Mouse (Mus musculus) adrenal gland, adult 18-20 months (tissue): ENCODE data around the gene Arg2. TPM values are rescaled to one million over a fixed set of nuclear protein-coding genes. Genes with fewer than 3 reads are reported as not detected.
"Not testable (repeated sequence)": the region's sequence is repeated elsewhere in the genome, so short reads cannot be mapped to it uniquely, and the experiment has no call there.

Source experiments
- DNase-seq, 2 experiments: peaks; one replicate each; pipeline ENCODE4 v3.0.0; 2021 to 2022; ENCODE audit warnings: low spot score in 2 of 2
- total RNA-seq, 2 experiments: library from RNA; stranded (reverse); gene quantifications; 1 replicate in 1 of 2; 2 replicates in 1 of 2; pipeline ENCODE4 v1.2.3; 2021

Gene Arg2
- total RNA-seq, 2 experiments from 2014 or later = 0.48 to 0.50 TPM

- DNase-seq = no peak
These were observed 39.8 kb downstream of the Arg2 start for GRCm38 (mm10) chr12:79170421-79170820.

DNA sequence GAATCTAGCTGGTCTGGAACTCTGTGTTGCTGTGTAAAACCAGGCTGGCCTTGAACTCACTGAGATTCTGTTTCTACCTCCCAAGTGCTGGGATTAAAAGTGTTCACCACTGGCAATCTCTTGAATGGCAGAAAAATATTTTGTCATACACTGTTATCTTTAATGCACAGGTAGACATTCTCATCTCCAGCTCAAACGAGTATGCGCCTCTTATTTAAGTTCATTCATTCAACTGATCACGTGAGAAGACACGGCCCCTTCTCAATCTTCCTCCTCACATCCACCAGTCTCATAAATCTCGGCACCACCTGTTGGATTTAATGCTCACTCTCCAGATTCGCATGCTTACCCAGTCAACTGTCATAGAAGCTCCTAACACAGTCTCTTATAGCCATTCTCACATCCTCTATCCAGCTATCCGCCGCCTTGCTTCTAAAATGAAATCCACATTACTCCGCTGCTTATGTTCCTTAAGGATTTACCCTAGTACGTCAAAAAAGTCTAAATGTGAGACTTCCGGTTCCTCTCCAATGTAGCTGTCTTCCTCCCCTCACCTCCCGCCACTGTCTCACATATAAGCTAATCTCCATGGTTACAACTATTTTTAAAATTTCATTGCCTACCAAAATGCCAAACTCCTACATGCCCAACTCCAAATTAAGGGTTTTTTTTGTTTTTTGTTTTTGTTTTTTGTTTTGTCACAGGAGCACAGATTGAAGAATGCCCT is 40.9 kb downstream of the Arg2 start:
- no peak for DNase-seq

GRCm38 (mm10) chr12:79172019-79172941 is 41.7 kb downstream of the Arg2 start, which contains the start of gene Vti1b:
Gene Vti1b, minus strand, starts transcription at chr12:79172667.
- DNase-seq = peak; percentile 83 to 88

DNA sequence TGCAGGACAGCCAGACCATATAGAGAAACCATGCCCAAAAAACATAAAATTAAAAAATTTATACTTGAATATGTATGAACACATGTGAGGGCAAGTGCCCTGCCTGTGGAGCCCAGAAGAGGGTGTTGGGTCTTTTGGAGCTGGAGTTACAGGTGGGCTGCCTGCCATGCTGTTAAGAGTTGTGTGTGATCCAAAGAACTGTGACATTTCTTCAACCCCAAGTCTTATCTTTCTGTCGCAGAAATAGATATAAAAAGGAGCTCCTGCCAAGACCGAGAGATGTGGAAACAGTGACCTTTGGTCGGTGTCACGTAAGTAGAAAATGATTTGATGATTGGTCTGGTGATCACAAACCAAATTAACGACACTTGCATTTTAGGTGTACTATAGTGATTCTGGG is 43.1 kb downstream of the Arg2 start:
- no peak for DNase-seq

DNA sequence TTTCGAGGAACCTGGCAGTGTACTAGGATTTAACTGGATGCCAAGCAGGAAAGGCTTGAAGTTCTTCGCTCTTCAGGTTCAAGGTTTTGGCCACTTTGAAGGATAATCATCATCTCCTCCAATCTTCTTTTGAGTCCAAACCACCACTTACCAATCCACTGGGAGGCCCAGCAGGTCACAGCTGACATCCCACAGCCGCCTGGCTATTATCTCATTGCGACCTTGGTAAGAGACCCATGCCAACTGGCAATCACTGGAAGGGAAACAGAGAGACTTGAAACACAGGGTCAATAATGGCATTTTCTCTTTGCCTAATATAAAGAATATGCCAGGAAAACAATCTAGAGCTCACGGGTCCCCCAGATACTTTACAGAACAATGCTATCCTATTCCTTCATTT is 45.4 kb downstream of the Arg2 start:
- DNase-seq = no peak

DNA sequence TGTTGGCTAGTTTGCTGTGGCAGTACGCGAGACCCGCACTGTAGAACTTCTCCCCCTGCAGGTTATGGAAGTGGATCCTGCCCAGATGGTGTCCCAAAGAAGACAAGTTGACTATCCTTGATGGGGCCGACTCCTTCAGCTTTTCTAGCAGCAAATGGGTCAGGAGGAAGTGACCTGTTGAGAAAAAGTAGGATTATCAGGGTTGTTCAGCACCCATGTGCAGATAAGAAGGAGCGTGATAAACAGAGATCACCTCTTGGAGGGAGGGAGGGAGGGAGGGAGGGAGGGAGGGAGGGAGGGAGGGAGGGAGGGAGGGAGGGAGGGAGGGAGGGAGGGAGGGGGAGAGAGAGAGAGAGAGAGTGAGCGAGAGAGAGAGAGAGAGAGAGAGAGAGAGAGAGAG is 54.6 kb downstream of the Arg2 start:
- not testable (repeated sequence) for DNase-seq

- peak; percentile 35 to 37 for DNase-seq
These were observed 60.5 kb downstream of the Arg2 start for GRCm38 (mm10) chr12:79190931-79191673.

DNA sequence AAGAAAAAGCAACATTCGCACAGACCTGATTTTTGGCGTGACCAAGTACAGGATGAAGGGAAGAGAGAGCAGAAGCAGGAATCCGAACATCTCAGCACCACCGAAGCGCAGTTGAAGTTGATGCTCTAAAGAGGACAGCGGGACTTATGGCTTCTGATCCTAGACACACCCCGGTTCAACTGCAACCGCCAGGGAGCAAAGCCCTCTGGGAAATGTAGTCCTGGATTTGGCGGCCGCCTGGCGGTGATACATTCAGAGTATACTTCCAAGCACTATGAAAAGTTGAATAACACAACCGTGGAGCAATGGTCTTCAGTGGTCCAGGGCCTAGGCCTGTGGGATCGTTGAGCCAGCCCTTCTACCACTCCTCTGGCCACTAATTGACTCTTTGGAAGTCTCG is 61.1 kb downstream of the Arg2 start:
- peak; percentile 63 to 67 for DNase-seq

- DNase-seq = no peak
These were observed 61.6 kb downstream of the Arg2 start, which contains the start of gene Rdh11 for GRCm38 (mm10) chr12:79192193-79192592. Gene Rdh11, minus strand, starts transcription at chr12:79192293.

GRCm38 (mm10) chr12:79193441-79193840 is 62.9 kb downstream of the Arg2 start:
- DNase-seq = peak; percentile 60 to 71

DNA sequence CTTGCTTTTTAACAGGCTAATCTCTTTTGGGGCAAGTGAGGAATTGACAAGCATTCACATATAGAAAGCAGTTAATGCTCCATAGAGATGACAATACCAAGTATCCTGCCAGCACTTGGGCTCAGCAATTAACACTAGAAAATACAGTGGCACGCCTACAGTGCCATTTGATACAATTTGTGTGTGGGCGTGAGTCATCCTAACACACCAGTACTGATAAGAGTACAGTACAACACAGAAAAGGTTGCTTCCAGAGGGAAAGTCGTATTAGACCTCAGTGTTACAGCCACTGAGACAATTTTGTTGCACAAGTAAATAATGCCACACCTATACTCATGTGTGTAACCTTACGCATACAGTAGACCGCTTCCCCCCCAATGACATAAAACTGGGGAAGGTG is 66.5 kb downstream of the Arg2 start:
- DNase-seq = no peak

GRCm38 (mm10) chr12:79201882-79202281 is 71.3 kb downstream of the Arg2 start:
- no peak for DNase-seq

Other genes with a start within 250 kb of the Arg2 start
- under 1 TPM in 1 of 2 experiments, not detected in 1; 0.26 TPM for gene Plek2, start 223.8 kb upstream of the Arg2 start, total RNA-seq
- gene Tmem229b, start 123.2 kb upstream of the Arg2 start, total RNA-seq = 10 to 100 TPM in 1 of 2 experiments, 1 to 10 TPM in 1; 6.2 to 10.3 TPM
- gene Plekhh1, start 101.6 kb upstream of the Arg2 start, total RNA-seq = 1 to 10 TPM; 1.9 to 3.6 TPM
- gene Pigh, start 41.1 kb upstream of the Arg2 start, total RNA-seq = 1 to 10 TPM; 7.5 to 9.6 TPM
- 100 to 1,000 TPM; 121 to 131 TPM for gene Vti1b, start 41.9 kb downstream of the Arg2 start, total RNA-seq
- 10 to 100 TPM; 18.6 to 20.2 TPM for gene Rdh11, start 61.5 kb downstream of the Arg2 start, total RNA-seq
- gene Rdh12, start 78.1 kb downstream of the Arg2 start, total RNA-seq = under 1 TPM; 0.53 to 0.64 TPM
- gene Zfyve26, start 165.5 kb downstream of the Arg2 start, total RNA-seq = 10 to 100 TPM; 18.7 to 22.5 TPM
- gene Rad51b, start 166.5 kb downstream of the Arg2 start, total RNA-seq = under 1 TPM; 0.26 to 0.46 TPM